Mouse (Mus musculus) CD4-positive, CD25-positive, alpha-beta regulatory T cell, adult 2 months (primary cell): ENCODE measurements around the gene Taf11.
A peak's percentile ranks its signal among the peaks of the same experiment; 100 is the strongest.

ENCODE experiments used
- DNase-seq: peaks from one replicate; pipeline ENCODE4 v3.0.0-alpha.2; 2012; ENCODE audit warnings: low read depth, low spot score

Taf11 gene

DNA sequence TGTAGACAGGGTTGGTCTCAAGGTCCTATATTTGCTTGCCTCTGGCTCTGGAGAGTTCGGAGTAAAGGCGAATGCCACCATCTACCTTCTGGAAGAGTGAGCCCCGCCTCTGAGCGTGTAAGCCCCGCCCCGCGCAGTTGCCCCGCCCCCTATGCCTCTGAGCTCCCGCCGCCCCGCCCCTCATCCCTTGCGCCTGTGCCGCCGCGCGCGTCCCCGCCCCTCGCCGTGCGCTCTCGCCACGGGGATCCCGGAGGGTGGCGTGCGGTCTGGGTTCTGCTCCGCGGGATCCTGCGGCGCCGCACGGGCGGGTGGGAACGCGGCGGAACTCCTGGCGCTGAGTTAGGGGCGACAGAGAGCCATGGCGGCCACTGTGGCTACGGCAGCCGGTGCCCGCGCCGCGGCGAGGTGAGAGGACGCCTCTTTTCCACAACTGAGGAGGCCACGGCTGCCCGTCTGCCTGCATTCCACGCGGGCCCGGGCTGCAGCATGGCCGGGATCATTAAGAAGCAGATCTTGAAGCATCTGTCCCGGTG lies 53.3 kb downstream of the Taf11 start, which contains the start of gene Uhrf1bp1:
Gene Uhrf1bp1, plus strand, starts transcription at position 177 of the 533 bp plus-strand sequence.
- DNase-seq = peak; percentile 93
